Mouse (Mus musculus): ENCODE results near the gene Abhd16b. TPM values are rescaled to one million over a fixed set of nuclear protein-coding genes. Genes with fewer than 3 reads are reported as not detected.

The Abhd16b gene
- polyA plus RNA-seq, 2 experiments = 0.01 TPM; not detected in 1

- Histone ChIP-seq H3K27ac (peak overlapping the region; percentile 52; the same call in 1 of the 2 replicates), H3K4me2 (ENCODE audit: low read depth) (peak overlapping the region; percentile 95), H3K9me3 (ENCODE audit: control insufficient read depth, low read length) (no peaks in the 10 kb centered on the region), H3K36me3 (replicated peaks; ENCODE audit: control insufficient read depth, insufficient read depth, low read depth) (no peaks in the 10 kb centered on the region; the same call in none of the 2 replicates), H3K4me1 (replicated peaks; ENCODE audit: control insufficient read depth in 2 of 2, insufficient read depth in 2 of 2, low read length in 1 of 2) (peaks cover 23 to 30% of the 10 kb centered on the region in 2 experiments), H3K27me3 (ENCODE audit: control insufficient read depth, insufficient read depth, low read length) (no peaks in the 10 kb centered on the region), H3K4me3 (ENCODE audit: insufficient read depth in 1 of 2, low read depth in 2 of 2, low read length in 2 of 2) (peak overlapping the region in 1 of 2 experiments; percentile 22; a peak in 1 of 4 replicates), H3K9ac (replicated peaks) (no peak overlapping the region; the same call in 1 of the 2 replicates)
- ATAC-seq (ENCODE audit: insufficient read depth) (no peak), DNase-seq (ENCODE audit: low read depth in 3 of 3, low spot score in 3 of 3) (peak; percentile 47 to 63 (median 56))
- peak; percentile 84 for TF ChIP-seq CTCF (IDR thresholded peaks at IDR 0.05; ENCODE audit: low read depth)
- no peak for TF ChIP-seq EP300 (IDR thresholded peaks at IDR 0.05; ENCODE audit: low read depth)
- 43% methylated on average over 5 of the region's 5 CpGs for WGBS (ENCODE audit: insufficient replicate concordance)
Measured at GRCm38 (mm10) chr2:181522811-181523210, 29.8 kb downstream of the Abhd16b start.

GRCm38 (mm10) chr2:181525526-181525925 lies 32.5 kb downstream of the Abhd16b start:
- no peak overlapping the region for H3K27ac ChIP-seq
- no peak overlapping the region for H3K9ac ChIP-seq (replicated peaks)
- 80% methylated on average over 5 of the region's 5 CpGs for WGBS (ENCODE audit: insufficient replicate concordance)
- H3K4me3 ChIP-seq (ENCODE audit: insufficient read depth in 1 of 2, low read depth in 2 of 2, low read length in 2 of 2) = no peak overlapping the region
- no peaks in the 10 kb centered on the region for H3K9me3 ChIP-seq (ENCODE audit: control insufficient read depth, low read length)
- H3K27me3 ChIP-seq (ENCODE audit: control insufficient read depth, insufficient read depth, low read length) = no peaks in the 10 kb centered on the region
- ATAC-seq (ENCODE audit: insufficient read depth) = no peak
- TF ChIP-seq CTCF (IDR thresholded peaks at IDR 0.05; ENCODE audit: low read depth) (no peak), EP300 (IDR thresholded peaks at IDR 0.05; ENCODE audit: low read depth) (no peak)
- no peaks in the 10 kb centered on the region; the same call in none of the 2 replicates for H3K36me3 ChIP-seq (replicated peaks; ENCODE audit: control insufficient read depth, insufficient read depth, low read depth)
- H3K4me1 ChIP-seq (replicated peaks; ENCODE audit: control insufficient read depth in 2 of 2, insufficient read depth in 2 of 2, low read length in 1 of 2) = peaks cover 17 to 24% of the 10 kb centered on the region in 2 experiments
- H3K4me2 ChIP-seq (ENCODE audit: low read depth) = no peak overlapping the region
- no peak for DNase-seq (ENCODE audit: low read depth in 3 of 3, low spot score in 3 of 3)

GRCm38 (mm10) chr2:181529076-181529475 lies 36.1 kb downstream of the Abhd16b start:
- 86% methylated on average over 1 of the region's 1 CpGs for WGBS (ENCODE audit: insufficient replicate concordance)
- Histone ChIP-seq H3K9ac (replicated peaks) (no peak overlapping the region), H3K36me3 (replicated peaks; ENCODE audit: control insufficient read depth, insufficient read depth, low read depth) (no peaks in the 10 kb centered on the region; the same call in none of the 2 replicates), H3K4me2 (ENCODE audit: low read depth) (no peak overlapping the region), H3K4me3 (ENCODE audit: insufficient read depth in 1 of 2, low read depth in 2 of 2, low read length in 2 of 2) (no peak overlapping the region), H3K27ac (no peak overlapping the region), H3K27me3 (ENCODE audit: control insufficient read depth, insufficient read depth, low read length) (no peaks in the 10 kb centered on the region), H3K4me1 (replicated peaks; ENCODE audit: control insufficient read depth in 2 of 2, insufficient read depth in 2 of 2, low read length in 1 of 2) (no peaks in the 10 kb centered on the region), H3K9me3 (ENCODE audit: control insufficient read depth, low read length) (no peaks in the 10 kb centered on the region)
- DNase-seq (ENCODE audit: low read depth in 3 of 3, low spot score in 3 of 3) (no peak), ATAC-seq (ENCODE audit: insufficient read depth) (no peak)
- no peak for TF ChIP-seq CTCF (IDR thresholded peaks at IDR 0.05; ENCODE audit: low read depth)
- no peak for TF ChIP-seq EP300 (IDR thresholded peaks at IDR 0.05; ENCODE audit: low read depth)

- 75% methylated on average over 3 of the region's 3 CpGs for WGBS (ENCODE audit: insufficient replicate concordance)
- Histone ChIP-seq H3K9me3 (ENCODE audit: control insufficient read depth, low read length) (no peaks in the 10 kb centered on the region), H3K27me3 (ENCODE audit: control insufficient read depth, insufficient read depth, low read length) (no peaks in the 10 kb centered on the region), H3K27ac (no peak overlapping the region), H3K36me3 (replicated peaks; ENCODE audit: control insufficient read depth, insufficient read depth, low read depth) (no peaks in the 10 kb centered on the region; the same call in 1 of the 2 replicates), H3K9ac (replicated peaks) (no peak overlapping the region), H3K4me3 (ENCODE audit: insufficient read depth in 1 of 2, low read depth in 2 of 2, low read length in 2 of 2) (no peak overlapping the region), H3K4me2 (ENCODE audit: low read depth) (no peak overlapping the region), H3K4me1 (replicated peaks; ENCODE audit: control insufficient read depth in 2 of 2, insufficient read depth in 2 of 2, low read length in 1 of 2) (peaks cover 3 to 5% of the 10 kb centered on the region in 2 experiments; a peak in 3 of 4 replicates)
- no peak for ATAC-seq (ENCODE audit: insufficient read depth)
- TF ChIP-seq EP300 (IDR thresholded peaks at IDR 0.05; ENCODE audit: low read depth) = no peak
- TF ChIP-seq CTCF (IDR thresholded peaks at IDR 0.05; ENCODE audit: low read depth) = no peak
- no peak for DNase-seq (ENCODE audit: low read depth in 3 of 3, low spot score in 3 of 3)
Measured at GRCm38 (mm10) chr2:181532589-181532988, 39.6 kb downstream of the Abhd16b start.

GRCm38 (mm10) chr2:181536410-181536809 lies 43.4 kb downstream of the Abhd16b start:
- Histone ChIP-seq H3K27ac (no peak overlapping the region), H3K4me2 (ENCODE audit: low read depth) (no peak overlapping the region), H3K4me3 (ENCODE audit: insufficient read depth in 1 of 2, low read depth in 2 of 2, low read length in 2 of 2) (no peak overlapping the region), H3K36me3 (replicated peaks; ENCODE audit: control insufficient read depth, insufficient read depth, low read depth) (no peaks in the 10 kb centered on the region; the same call in 1 of the 2 replicates), H3K4me1 (replicated peaks; ENCODE audit: control insufficient read depth in 2 of 2, insufficient read depth in 2 of 2, low read length in 1 of 2) (peaks cover 5 to 9% of the 10 kb centered on the region in 2 experiments; a peak in 3 of 4 replicates), H3K9ac (replicated peaks) (no peak overlapping the region), H3K27me3 (ENCODE audit: control insufficient read depth, insufficient read depth, low read length) (no peaks in the 10 kb centered on the region), H3K9me3 (ENCODE audit: control insufficient read depth, low read length) (no peaks in the 10 kb centered on the region)
- WGBS (ENCODE audit: insufficient replicate concordance) = 64% methylated on average over 2 of the region's 2 CpGs
- DNase-seq (ENCODE audit: low read depth in 3 of 3, low spot score in 3 of 3) (no peak), ATAC-seq (ENCODE audit: insufficient read depth) (no peak; the same call in 1 of the 2 replicates)
- TF ChIP-seq EP300 (IDR thresholded peaks at IDR 0.05; ENCODE audit: low read depth) (no peak), CTCF (IDR thresholded peaks at IDR 0.05; ENCODE audit: low read depth) (no peak)
